Mouse (Mus musculus): ENCODE measurements around the gene Hist3h2ba.

The Hist3h2ba gene

DNA sequence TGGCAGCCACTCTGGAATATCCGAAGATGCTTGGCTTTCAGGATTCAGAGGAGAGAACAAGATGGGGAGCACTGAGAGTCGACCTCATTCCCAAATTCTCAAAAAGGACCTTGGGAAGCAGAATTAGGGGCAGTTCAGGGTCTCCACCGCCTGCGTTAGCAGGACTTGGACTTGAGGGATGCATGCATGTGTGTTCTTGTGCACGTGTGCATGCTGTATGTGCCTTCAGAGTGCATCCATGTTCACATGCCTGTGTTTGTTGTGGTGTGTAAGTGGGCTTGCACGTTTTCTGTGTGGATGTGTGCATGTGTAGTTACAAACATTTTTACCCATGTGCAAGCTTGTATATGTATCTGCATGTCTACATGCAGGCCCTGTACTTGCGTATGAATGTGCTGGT, 15.5 kb downstream of the Hist3h2ba start:
- no peak for DNase-seq

DNA sequence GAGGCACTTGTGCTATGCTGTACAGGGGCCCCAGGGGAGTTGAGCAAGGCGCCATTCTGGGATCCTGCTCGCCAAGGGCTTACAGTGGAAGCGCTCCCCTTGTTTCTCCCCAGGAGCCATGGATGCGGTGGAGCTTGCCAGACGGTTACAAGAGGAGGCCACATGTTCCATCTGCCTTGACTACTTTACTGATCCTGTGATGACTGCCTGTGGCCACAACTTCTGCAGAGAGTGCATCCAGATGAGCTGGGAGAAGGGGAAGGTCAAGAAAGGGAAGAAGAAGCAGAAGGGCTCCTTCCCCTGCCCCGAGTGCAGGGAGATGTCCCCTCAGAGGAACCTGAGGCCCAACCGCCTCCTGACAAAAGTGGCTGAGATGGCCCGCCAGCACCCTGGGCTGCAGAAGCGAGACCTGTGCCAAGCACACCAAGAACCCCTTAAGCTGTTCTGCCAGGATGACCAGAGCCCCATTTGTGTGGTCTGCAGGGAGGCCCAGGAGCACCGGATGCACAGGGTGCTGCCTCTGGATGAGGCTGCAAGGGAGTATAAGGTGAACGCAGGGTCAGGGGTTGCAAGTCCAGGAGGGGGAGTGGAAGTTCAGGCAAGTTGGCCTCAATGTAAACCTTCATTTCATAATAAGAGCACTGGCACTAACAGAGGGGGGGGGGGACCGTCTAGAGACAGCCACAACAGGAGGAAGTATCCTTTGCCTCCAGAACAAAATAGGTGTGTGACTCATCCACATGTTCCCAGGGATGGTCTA, 16.5 kb downstream of the Hist3h2ba start:
- DNase-seq: no peak

- DNase-seq: no peak
Measured at GRCm38 (mm10) chr11:58967346-58967745, 18.6 kb downstream of the Hist3h2ba start.

- DNase-seq: no peak
Measured at GRCm38 (mm10) chr11:58968551-58968950, 19.8 kb downstream of the Hist3h2ba start.

DNA sequence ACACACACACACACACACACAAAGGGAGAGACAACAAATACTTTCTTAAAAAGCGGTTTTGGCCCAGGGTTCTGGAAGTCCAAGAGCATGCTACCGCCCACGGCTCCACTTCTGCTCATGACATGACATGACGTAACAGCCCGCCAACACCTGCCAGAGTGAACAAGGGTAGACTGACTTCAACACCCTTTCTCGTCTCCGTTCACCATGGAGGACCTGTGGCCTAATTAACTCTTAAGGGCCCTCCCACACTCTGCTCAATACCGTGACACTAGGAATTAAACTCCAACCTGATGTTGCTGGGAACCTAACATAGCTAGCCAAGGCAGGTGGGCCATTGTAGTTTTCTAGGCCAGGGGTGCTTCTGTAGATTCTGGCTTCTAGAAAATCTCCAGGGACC, 20.3 kb downstream of the Hist3h2ba start:
- no peak for DNase-seq

DNA sequence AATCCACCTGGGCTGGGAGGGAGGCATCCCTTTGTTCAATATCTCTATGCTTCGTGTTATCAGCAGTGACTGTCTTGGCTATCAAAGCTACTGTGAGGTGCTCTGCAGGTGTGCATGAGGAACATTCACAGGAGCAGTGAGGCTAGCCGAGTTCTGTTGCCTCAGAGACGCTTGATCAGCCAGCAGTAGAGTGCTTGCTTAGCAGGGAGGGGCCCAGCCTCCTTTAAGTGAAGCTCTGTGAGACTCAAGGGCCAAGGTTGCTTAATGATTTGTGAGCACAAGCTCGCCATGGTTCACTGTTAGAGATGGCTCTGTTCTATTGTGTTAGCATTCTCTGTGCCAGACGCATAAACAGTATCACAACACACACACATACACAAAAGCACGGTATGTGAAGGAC, 20.9 kb downstream of the Hist3h2ba start:
- no peak for DNase-seq

DNA sequence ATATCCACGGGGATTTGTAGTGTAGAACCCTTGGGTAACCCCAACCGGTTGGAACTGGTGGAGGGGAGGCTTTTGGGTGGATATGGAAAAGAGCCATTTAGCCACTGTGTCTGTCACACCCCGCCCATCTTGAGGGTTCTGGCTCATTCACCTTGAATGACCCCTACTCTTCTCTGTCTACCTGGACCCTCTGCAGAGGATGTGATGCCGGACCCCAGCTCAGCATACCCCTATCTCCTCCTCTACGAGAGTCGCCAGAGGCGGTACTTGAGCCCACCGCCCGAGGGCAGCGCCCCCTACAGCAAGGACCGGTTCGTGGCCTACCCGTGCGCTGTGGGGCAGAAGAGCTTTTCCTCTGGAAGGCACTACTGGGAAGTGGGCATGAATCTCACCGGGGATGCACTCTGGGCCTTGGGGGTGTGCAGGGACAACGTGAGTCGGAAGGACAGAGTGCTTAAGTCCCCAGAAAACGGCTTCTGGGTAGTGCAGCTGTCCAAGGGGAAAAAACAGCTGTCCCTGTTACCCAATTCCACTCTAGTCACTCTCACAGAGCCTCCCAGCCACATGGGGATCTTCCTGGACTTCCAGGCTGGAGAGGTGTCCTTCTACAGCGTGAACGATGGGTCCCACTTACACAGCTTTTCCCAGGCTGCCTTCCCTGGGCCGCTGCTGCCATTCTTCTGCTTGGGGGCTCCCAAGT, 22.3 kb downstream of the Hist3h2ba start:
- DNase-seq: no peak

- no peak for DNase-seq
Measured at GRCm38 (mm10) chr11:58971796-58972195, 23.1 kb downstream of the Hist3h2ba start.

DNA sequence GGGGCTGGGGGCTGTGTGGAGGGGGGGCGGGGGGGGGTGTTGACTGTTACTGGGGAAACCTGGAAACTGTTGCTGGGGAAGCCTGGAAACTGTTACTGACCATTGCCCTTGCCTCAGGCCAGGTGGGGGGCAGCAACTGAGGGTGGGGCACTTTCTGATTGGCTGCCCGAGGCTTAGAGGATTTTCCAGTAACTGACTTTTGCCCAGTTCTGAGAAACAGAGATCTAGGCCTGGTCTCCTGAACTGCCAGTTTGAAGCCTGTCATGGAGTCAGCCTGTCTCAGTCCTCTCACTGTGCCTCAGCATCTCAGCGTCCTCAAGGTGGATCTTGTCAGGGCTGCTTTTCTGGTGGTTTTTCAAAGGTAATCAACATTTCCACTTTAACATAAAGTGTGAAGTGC, 25.7 kb downstream of the Hist3h2ba start:
- no peak for DNase-seq

- peak; percentile 17 to 34 for DNase-seq
Measured at GRCm38 (mm10) chr11:58977150-58977549, 28.4 kb downstream of the Hist3h2ba start.

DNA sequence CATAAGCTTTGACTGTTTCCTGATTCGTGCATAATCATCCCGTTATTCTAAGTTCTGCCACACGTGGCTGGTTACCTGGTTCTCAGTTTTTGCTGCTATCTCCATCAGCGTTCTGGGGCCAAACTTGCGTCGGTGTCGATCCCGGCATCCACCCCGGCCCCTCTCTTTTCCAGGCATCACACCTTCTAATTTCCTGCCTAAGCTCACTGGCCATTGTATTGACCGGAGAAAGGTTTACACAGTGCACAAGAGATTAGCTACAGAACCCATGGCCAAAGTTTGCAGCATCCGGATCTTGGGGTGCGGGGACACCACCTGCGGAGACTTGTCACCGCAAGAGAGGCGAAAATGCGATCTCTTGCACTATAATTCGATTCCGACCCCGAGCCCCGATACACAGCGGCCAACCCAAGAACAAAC, 28.9 kb downstream of the Hist3h2ba start:
- no peak for DNase-seq

DNA sequence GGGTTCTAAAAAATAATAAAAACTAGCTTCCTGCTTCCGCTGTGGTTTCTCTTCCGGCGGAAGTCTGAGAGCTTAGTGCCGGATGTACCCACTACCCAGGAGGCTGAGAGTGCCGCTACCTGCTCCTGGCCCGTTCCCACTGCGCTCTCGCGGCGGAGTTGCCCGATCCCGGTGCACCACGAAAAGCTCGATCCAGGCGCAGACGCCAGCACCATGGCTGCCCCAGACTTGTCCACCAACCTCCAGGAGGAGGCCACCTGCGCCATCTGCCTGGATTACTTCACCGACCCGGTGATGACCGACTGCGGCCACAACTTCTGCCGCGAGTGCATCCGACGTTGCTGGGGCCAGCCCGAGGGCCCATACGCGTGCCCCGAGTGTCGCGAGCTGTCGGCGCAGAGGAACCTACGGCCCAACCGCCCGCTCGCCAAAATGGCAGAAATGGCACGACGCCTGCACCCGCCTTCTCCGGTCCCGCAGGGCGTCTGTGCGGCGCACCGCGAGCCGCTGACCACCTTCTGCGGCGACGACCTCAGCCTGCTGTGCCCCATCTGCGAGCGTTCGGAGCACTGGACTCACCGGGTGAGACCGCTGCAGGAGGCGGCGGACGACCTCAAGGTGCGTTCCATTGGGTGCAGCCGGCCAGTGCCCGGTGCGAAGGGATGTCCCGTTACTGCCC, 29.4 kb downstream of the Hist3h2ba start, which contains the start of gene Trim11:
TSS of gene Trim11 (plus strand) at position 67 of the 679 bp plus-strand sequence.
- peak; percentile 49 to 65 for DNase-seq

- no peak for DNase-seq
Measured at GRCm38 (mm10) chr11:58978706-58979030, 29.9 kb downstream of the Hist3h2ba start.

DNA sequence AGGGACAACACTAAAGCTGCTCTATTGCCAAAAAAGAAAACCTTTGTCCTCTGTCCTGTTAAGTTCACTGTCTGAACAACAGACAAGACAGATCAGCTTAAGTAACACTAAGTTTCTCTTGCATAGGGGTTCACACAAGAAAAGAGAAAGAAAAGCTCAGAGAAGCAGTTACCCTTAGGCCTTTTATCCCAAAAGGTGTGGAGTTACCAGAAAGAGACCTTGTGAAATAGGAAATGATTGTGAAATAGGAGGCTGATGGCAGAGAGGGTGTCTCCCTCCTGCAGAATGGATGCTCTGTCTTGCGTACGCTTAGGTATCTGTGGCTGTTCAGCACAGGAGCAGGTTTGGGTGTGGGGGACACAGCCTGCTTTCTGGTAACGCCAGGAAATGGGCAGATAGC, 30.5 kb downstream of the Hist3h2ba start:
- no peak for DNase-seq

DNA sequence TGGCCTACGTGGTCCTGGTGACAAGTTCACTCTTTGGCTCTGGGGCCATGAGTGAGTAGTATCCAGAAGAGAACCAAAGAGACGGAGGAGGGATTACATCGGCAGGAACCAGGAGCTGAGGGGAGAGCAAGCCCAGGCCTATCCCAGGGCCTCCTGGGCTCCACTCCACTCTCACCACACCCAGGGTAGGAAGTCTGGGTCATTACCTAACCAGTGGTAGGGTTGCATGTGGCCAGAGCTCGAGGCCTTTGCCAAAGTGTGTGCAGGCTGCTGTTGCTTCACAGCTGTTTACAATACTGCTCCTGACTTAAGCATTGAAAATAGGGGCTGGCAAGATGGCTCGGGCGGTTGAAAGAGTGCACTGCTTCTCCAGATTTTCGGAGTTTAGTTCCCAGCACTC, 30.9 kb downstream of the Hist3h2ba start:
- no peak for DNase-seq

DNA sequence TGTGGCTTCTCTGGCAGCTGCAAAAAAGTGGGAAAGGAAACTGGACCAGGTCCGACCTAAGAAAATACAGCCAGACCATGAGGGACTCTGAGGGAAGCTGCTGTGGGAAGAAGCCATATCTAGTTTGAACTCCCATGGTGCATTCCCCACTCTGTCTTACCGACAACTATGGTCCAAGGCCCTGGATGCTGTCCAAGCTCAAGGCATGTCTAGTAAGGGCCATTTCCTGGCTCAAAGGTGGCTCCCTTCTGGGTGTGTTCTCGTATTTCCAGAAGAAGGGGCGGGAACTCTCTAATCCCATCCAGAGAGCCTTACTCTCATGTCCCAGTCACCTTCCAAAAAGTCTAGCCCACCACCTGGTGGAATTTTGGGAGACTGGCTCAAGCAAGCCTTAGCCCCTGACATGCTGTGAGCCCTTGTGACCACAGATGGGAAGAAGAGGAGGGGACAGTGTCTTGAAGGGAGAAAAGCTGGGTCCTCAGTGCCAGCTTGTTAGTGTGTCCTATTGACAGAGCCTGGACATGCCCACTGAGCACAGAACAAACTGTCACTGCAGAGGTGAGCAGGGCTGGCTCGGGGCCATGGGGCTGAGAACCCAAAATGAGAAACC, 31.8 kb downstream of the Hist3h2ba start:
- DNase-seq: no peak

- peak; percentile 68 to 70 for DNase-seq
Measured at GRCm38 (mm10) chr11:58981541-58982447, 33.1 kb downstream of the Hist3h2ba start.

- DNase-seq: peak; percentile 49 to 61
Measured at GRCm38 (mm10) chr11:58982471-58983097, 33.9 kb downstream of the Hist3h2ba start.

- no peak for DNase-seq
Measured at GRCm38 (mm10) chr11:58983691-58984341, 35.1 kb downstream of the Hist3h2ba start.

DNA sequence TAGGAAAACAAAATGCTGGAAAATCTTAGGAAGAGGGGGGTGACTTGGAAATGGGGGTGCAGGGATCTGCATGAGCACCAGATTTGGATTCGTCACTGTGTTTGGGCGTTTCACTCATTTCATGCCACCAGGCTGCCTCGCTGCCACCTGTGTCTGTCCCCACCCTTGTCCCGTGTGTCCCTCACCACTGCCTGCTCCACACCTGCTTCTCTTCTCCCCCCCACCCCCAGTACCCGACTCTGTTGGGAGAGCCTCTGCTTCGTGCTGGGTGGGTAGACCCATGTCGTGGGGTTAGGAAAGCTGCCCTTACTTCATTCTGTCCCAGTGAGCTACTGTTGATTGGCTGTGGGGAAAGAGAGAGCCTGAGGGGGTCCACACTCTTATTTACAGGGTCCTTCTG, 35.9 kb downstream of the Hist3h2ba start:
- DNase-seq: no peak

DNA sequence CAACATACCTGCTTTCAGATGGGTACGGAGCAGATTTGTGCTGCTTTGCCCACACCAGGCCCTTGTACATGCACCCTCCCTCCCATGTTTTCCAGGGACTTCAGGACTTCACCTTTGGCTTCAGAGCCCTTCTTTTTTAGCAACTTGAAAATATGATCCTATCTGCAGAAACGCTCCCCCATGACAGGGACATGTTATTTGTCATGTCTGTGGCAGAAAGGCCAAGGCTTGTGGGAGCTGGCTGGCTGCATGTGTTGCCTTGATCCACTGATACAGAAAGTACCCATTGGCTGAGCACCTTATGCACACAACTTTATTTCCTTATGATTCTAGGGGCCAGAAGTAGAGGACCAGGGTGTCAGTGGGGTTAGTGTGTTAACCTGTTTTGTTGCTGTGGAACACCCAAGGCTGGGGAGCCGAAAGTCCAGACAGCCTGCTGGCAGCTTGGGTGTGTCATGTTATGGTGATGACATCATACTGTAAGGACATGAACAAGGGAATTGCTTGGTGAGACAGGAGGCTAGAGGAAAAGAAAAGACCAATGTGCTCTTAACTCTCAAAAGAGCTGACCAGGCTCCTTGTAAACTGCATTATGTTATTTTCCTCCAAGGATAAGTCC, 36.7 kb downstream of the Hist3h2ba start:
- no peak for DNase-seq

Measured in spleen, adult 18-20 months (tissue).